Mouse (Mus musculus): ENCODE data around the gene Cspg5.

The Cspg5 gene

DNA sequence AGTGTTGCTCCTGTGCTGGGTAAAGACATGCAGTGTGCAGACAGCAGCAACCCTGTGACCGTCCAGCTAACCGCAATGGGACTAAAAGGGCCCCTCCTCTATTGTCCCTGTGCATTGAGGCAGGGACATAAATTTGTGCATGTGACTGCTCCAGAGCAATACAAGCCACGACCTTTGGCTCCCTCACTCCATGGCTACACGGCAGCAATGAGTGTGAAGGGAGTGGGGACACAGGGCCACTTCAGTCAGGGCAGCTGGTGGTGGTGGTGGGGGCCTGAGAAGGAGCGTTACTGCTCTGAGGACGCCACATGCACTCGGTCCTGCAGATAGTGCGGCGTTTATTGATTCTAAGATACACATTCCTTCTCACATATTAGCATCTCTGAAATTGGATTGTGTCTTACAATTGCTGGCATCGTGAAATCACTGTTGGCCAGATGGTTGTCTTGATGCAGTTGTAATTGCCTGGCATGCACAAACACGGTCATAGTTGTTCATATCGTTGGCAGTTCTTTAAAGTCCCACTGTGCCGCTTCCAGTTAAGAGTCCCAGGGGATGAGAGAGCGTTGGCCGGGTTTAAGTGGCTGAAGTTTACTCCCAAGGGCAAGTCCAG, 11.9 kb downstream of the Cspg5 start:
- DNase-seq (ENCODE audit: low spot score) = no peak

GRCm38 (mm10) chr9:110258646-110259045, 15.1 kb downstream of the Cspg5 start:
- DNase-seq (ENCODE audit: low spot score) = no peak

GRCm38 (mm10) chr9:110259118-110259517, 15.5 kb downstream of the Cspg5 start:
- no peak for DNase-seq (ENCODE audit: low spot score)

DNA sequence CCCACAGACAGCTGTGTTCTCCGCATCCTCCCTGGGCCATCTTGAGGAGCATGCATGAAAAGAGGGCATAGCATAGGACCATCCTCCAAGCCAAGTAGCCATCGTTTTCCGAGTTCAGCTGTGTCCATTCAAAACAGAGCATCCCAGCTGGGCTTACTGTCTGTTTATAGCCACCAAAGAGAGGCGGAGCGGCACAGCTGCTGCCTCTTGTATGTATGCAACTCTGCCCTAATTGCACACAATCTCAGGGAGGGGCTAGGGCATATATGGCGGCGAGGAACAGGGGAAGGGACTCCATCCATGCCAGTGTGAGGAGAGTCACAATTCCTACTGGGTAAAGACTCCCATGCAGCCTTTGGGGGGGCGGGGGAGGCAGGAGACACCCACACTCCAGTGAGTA, 19.6 kb downstream of the Cspg5 start:
- no peak for DNase-seq (ENCODE audit: low spot score)

GRCm38 (mm10) chr9:110264991-110265390, 21.4 kb downstream of the Cspg5 start:
- no peak for DNase-seq (ENCODE audit: low spot score)

DNA sequence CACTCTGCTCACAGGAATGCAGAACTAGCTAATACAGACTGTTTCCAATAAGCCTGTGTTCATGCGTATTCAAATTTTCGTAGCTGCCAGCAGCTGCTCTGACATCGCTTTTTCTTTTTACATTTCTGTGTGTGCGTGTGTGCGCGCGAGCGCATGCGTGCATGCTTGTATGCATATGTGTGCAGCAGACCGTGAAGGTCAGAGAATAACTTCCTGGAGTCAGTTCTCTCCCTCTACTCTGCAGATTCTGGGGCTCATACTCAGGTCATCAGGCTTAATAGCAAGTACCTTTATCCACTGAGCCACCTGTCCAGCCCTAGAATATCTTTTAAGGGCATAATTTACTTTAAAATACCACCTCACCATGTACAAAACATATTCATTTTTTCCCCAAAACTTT, 24.8 kb downstream of the Cspg5 start:
- no peak for DNase-seq (ENCODE audit: low spot score)

GRCm38 (mm10) chr9:110272330-110272729, 28.7 kb downstream of the Cspg5 start:
- DNase-seq (ENCODE audit: low spot score) = no peak

- no peak for DNase-seq (ENCODE audit: low spot score)
These were observed 29.9 kb downstream of the Cspg5 start for GRCm38 (mm10) chr9:110273507-110273906.

DNA sequence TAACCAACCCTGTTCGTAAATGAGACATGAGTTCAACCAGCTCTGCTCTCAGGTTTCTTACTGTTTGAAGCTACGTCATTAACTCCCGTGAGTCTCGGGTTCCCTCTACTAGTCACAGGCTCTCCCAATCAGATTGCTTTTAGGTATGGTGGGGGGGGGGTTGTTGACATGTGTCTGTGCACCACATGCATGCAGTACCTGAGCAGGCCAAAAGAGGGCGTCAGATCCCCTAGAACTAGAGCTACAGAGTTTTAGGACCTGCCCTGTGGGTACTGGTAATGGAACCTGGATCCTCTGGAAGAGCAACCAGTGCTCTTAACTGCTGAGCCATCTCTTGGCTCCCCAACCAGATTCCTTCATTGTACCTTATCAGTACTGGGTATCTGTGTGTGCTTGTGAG, 32.3 kb downstream of the Cspg5 start:
- no peak for DNase-seq (ENCODE audit: low spot score)

GRCm38 (mm10) chr9:110277431-110277881, 33.9 kb downstream of the Cspg5 start:
- peak; percentile 37 for DNase-seq (ENCODE audit: low spot score)

- DNase-seq (ENCODE audit: low spot score) = no peak
These were observed 40.6 kb downstream of the Cspg5 start for GRCm38 (mm10) chr9:110284075-110284697.

DNA sequence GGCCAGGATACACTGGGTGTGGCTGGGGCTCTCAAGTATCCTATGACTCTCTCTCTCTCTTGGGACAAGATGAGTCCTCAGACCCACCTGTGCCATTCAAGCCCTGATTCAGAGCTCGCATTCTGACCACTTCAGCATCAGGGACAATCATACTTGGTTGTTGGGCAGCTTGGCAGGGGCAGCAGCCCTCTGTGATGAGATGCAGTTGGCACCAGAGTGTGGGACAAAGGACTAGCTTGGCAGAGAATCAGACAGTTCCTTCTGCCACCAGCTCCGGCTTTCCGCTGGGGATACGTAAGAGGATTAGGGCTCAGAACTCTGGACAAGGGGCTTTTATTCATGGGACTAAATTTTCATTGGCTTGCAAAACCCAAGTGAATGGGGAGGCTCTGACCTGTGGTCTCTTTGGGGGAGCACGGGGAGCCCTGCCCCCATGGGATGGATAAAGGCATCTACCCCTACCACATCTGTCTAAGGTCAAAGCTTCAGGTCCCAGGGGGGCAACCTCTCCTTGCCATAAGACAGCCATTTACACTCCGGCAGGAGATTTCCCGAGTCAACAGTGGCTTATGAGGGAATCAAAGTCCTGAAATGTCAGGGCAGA, 43.8 kb downstream of the Cspg5 start:
- DNase-seq (ENCODE audit: low spot score) = no peak

DNA sequence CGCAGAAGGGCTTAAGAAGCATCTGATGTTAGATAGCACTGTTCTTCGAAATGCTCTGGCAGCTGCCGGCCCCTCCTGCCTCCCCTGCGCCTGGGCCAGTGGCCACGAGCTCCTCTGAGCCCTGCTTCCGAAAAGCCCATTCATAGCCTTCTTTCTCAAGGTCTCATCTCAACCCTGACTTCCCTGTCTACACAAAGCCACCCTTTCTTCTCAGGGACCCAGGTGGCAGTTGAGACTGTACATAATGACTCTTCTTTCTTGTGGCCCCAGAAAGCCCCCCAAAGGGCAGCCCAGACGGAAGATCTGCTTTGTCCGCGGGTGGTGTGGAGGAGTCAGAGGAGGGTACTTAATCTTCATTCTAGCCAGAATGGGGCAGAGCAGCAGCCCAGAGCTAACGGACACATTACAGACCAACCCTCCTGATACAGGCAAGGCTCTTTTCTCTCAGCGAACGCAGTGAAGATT, 49.7 kb downstream of the Cspg5 start:
- DNase-seq (ENCODE audit: low spot score) = no peak

GRCm38 (mm10) chr9:110293873-110294415, 50.4 kb downstream of the Cspg5 start:
- no peak for DNase-seq (ENCODE audit: low spot score)

- no peak for DNase-seq (ENCODE audit: low spot score)
These were observed 51.2 kb downstream of the Cspg5 start for GRCm38 (mm10) chr9:110294786-110295185.

GRCm38 (mm10) chr9:110296867-110297627, 53.5 kb downstream of the Cspg5 start:
- DNase-seq (ENCODE audit: low spot score) = peak; percentile 75

DNA sequence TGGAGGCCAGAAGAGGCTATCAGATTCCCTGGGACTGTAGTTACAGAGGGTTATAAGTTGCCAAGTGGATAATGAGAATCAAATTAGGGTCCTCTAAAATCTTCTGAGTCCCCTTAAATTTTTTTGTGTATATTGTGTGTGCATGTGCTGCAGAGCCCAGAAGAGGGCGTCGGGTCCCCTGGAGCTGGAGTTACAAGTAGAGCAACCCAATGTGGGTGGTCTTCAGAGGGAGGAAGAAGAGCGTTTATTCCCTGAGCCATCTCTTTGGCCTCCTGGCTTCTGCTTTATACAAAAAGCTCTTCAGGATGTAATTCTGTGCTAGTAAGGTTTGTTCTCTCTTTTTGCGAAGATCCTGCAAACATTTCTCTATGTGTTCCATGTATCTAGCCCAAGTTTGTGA, 60.9 kb downstream of the Cspg5 start:
- DNase-seq (ENCODE audit: low spot score) = no peak

GRCm38 (mm10) chr9:110304969-110305651, 61.5 kb downstream of the Cspg5 start, which contains the start of gene Elp6:
Elp6 (plus strand) TSS chr9:110305173.
- peak; percentile 87 for DNase-seq (ENCODE audit: low spot score)

- no peak for DNase-seq (ENCODE audit: low spot score)
These were observed 62.8 kb downstream of the Cspg5 start for GRCm38 (mm10) chr9:110306371-110306770.
